Mouse (Mus musculus) megakaryocyte, adult 5-6 weeks (primary cell): ENCODE results near the gene Actr10. TPM values are rescaled to one million over a fixed set of nuclear protein-coding genes. Genes with fewer than 3 reads are reported as not detected.

Experiments used
- ATAC-seq: 2 replicates; pipeline ENCODE4 v1.8.0; 2016; ENCODE audit warnings: mild to moderate bottlenecking, inconsistent platforms; ENCODE audit not compliant: poor library complexity, severe bottlenecking
- total RNA-seq, 2 experiments: library from RNA; stranded (forward) in 1 of 2; stranded (reverse) in 1 of 2; fragments of 153-499, 151-499 nt in 1 of 2; fragments of 221-1000, 200-1000 nt in 1 of 2; gene quantifications; 2 replicates each; pipeline versions ENCODE4 v1.2.3 to v1.2.4; 2015 to 2017

Actr10 gene
- total RNA-seq (2015): 109 and 153 TPM in 2 replicates
- total RNA-seq (2017): 54.0 and 81.4 TPM in 2 replicates

- ATAC-seq: peak; percentile 100
Measured at GRCm38 (mm10) chr12:70937571-70938384, at the start of gene Actr10. Gene Actr10 (plus strand): TSS chr12:70937857.

- no peak for ATAC-seq
Measured at GRCm38 (mm10) chr12:70890405-70890804, 47.3 kb upstream of the Actr10 start.

GRCm38 (mm10) chr12:70890874-70891470 lies 46.7 kb upstream of the Actr10 start:
- ATAC-seq: no peak

GRCm38 (mm10) chr12:70895275-70895674 lies 42.4 kb upstream of the Actr10 start:
- no peak for ATAC-seq

GRCm38 (mm10) chr12:70896068-70896467 lies 41.6 kb upstream of the Actr10 start:
- no peak for ATAC-seq

- no peak for ATAC-seq
Measured at GRCm38 (mm10) chr12:70897434-70897833, 40.2 kb upstream of the Actr10 start.

GRCm38 (mm10) chr12:70898450-70898849 lies 39.2 kb upstream of the Actr10 start:
- 0 out of 2 replicates have a peak, but pooled peaks have one; percentile 38 for ATAC-seq

GRCm38 (mm10) chr12:70904471-70904870 lies 33.2 kb upstream of the Actr10 start:
- ATAC-seq: no peak

GRCm38 (mm10) chr12:70906867-70907266 lies 30.8 kb upstream of the Actr10 start:
- ATAC-seq: no peak

- no peak for ATAC-seq
Measured at GRCm38 (mm10) chr12:70907651-70908050, 30.0 kb upstream of the Actr10 start.

GRCm38 (mm10) chr12:70908076-70908475 lies 29.6 kb upstream of the Actr10 start:
- ATAC-seq: no peak

- ATAC-seq: peak; percentile 72
Measured at GRCm38 (mm10) chr12:70910241-70910720, 27.4 kb upstream of the Actr10 start.

- peak; percentile 65 for ATAC-seq
Measured at GRCm38 (mm10) chr12:70911029-70911428, 26.6 kb upstream of the Actr10 start.

GRCm38 (mm10) chr12:70911676-70912379 lies 25.8 kb upstream of the Actr10 start:
- peak; percentile 59 for ATAC-seq

GRCm38 (mm10) chr12:70913429-70913828 lies 24.2 kb upstream of the Actr10 start:
- peak; percentile 62 for ATAC-seq

GRCm38 (mm10) chr12:70914387-70914786 lies 23.3 kb upstream of the Actr10 start:
- ATAC-seq: no peak

- no peak for ATAC-seq
Measured at GRCm38 (mm10) chr12:70929781-70930180, 7.9 kb upstream of the Actr10 start.

- ATAC-seq: no peak
Measured at GRCm38 (mm10) chr12:70937150-70937549, 507 bp upstream of the Actr10 start.

- no peak for ATAC-seq
Measured at GRCm38 (mm10) chr12:70940806-70941205, 3.1 kb downstream of the Actr10 start.

GRCm38 (mm10) chr12:70944181-70944580 lies 6.5 kb downstream of the Actr10 start:
- ATAC-seq: no peak

- ATAC-seq: no peak
Measured at GRCm38 (mm10) chr12:70946585-70947256, 9.1 kb downstream of the Actr10 start.
